Mouse (Mus musculus) embryonic facial prominence, embryonic 11.5 days (tissue): ENCODE data around the gene Ublcp1. TPM values are rescaled to one million over a fixed set of nuclear protein-coding genes. Genes with fewer than 3 reads are reported as not detected.

ENCODE experiments used
- ATAC-seq: fragments of 200-750 bp; cut with Nextera tagmentation; replicated peaks from 2 replicates; pipeline ENCODE4 v1.8.0; 2017; ENCODE audit warnings: low read depth; ENCODE audit not compliant: insufficient number of reproducible peaks, low FRiP score, low TSS enrichment
- DNase-seq: peaks from one replicate; pipeline ENCODE4 v3.0.0-alpha.2; 2015; ENCODE audit warnings: low spot score
- H3K27ac ChIP-seq: fragments of 300-500 bp; sonication (generic); replicated peaks from 2 replicates; pipeline ENCODE4 v1.5.1; 2014; ENCODE audit warnings: mild to moderate bottlenecking, low read depth, low read length, control low read depth
- H3K27me3 ChIP-seq: fragments of 300-500 bp; sonication (generic); 2 replicates; pipeline ENCODE4 v1.6.1; 2014; ENCODE audit warnings: mild to moderate bottlenecking, low read length, moderate library complexity, mixed read lengths; ENCODE audit not compliant: control insufficient read depth, insufficient read depth
- H3K36me3 ChIP-seq: fragments of 300-500 bp; sonication (generic); replicated peaks from 2 replicates; pipeline ENCODE4 v1.6.1; 2014; ENCODE audit warnings: low read depth, mild to moderate bottlenecking, low read length, moderate library complexity, mixed read lengths; ENCODE audit not compliant: control insufficient read depth, insufficient read depth
- H3K4me1 ChIP-seq: fragments of 300-500 bp; sonication (generic); 2 replicates; pipeline ENCODE4 v1.6.1; 2014; ENCODE audit warnings: low read length, mixed read lengths; ENCODE audit not compliant: control insufficient read depth, insufficient read depth
- H3K4me2 ChIP-seq: fragments of 300-500 bp; sonication (generic); 2 replicates; pipeline ENCODE4 v1.6.1; 2014; ENCODE audit warnings: low read depth, mild to moderate bottlenecking, control low read depth, low read length, moderate library complexity
- H3K4me3 ChIP-seq: fragments of 300-500 bp; sonication (generic); 2 replicates; pipeline ENCODE4 v1.5.1; 2014; ENCODE audit warnings: low read depth, low read length, control low read depth
- H3K9ac ChIP-seq: fragments of 300-500 bp; sonication (generic); replicated peaks from 2 replicates; pipeline ENCODE4 v1.6.1; 2014; ENCODE audit warnings: mild to moderate bottlenecking, control low read depth, low read length
- H3K9me3 ChIP-seq: fragments of 300-500 bp; sonication (generic); replicated peaks from 2 replicates; pipeline ENCODE4 v1.6.1; 2016; ENCODE audit warnings: mild to moderate bottlenecking, low read length, inconsistent platforms, mixed read lengths; ENCODE audit not compliant: control insufficient read depth
- WGBS: fragments of 180-500 bp; shearing (Covaris S2); extraction: QIAGEN DNeasy Blood & Tissue Kit; methylation state at CpG from one replicate; pipeline ENCODE4 v1.1.7; 2014; 5-methylcytosine and 5-hydroxymethylcytosine counted together
- microRNA-seq: library from miRNA; unstranded; fragments of <30 nt; microRNA quantifications from one replicate; pipeline ENCODE4, GENCODE M21; 2016; ENCODE audit warnings: borderline number of aligned reads
- polyA plus RNA-seq: library from polyadenylated mRNA; unstranded; fragments of >200 nt; fragmentation: Nextera tagmentation; extraction: Ambion mirVana; gene quantifications from 2 replicates; pipeline ENCODE4 v1.2.1, GENCODE M21; 2014

The Ublcp1 gene
- polyA plus RNA-seq, 1 experiment from 2014 or later = 80.9 TPM

DNA sequence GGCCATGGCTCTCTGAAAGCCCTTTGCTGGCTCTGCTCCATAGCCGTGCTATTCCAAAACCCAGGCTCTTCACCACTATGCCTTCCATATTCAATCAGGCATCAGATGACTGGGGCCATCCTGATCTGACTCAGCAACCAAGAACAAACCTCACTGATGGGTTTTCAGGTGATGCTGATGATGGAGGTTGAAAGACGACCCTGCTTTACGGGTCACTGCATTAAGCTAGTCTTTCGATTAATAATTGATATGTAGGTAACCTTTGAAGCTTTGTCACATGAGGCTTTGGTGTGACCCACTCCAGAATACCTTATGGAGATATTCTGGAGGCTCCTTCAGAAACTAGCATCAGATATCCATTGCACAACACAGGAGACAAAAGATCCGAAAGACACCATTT lies 63.8 kb downstream of the Ublcp1 start:
- H3K9ac ChIP-seq = no peak overlapping the region
- H3K9me3 ChIP-seq = no peaks in the 10 kb centered on the region
- no peaks in the 10 kb centered on the region for H3K27me3 ChIP-seq
- no peaks in the 10 kb centered on the region for H3K36me3 ChIP-seq
- no peak overlapping the region for H3K4me3 ChIP-seq
- no peak overlapping the region for H3K4me2 ChIP-seq
- ATAC-seq (no peak), DNase-seq (no peak)
- WGBS = 65% methylated on average over 5 of the region's 5 CpGs
- no peaks in the 10 kb centered on the region for H3K4me1 ChIP-seq
- no peak overlapping the region for H3K27ac ChIP-seq

DNA sequence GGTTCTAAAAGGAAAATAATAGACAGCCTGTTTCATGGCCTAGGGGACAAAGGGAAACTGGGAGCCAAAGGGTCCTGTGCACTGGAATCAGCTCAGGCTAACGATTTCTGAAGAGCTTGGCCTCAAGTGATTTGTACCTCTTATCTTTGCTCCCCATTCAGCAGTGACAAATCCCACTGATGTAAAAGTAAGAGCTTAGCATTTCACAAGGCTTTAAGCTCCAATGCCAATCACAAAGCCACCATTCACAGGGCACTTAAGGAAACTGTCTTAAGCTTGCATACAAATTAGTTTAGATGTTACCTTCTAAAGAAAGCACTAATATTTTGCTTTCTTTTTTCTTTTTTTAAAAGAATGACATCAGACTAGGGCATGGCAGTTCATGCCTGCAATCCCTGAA lies 64.3 kb downstream of the Ublcp1 start:
- no peak overlapping the region for H3K4me2 ChIP-seq
- no peak overlapping the region for H3K9ac ChIP-seq
- ATAC-seq = no peak
- DNase-seq = no peak
- H3K27ac ChIP-seq = no peak overlapping the region
- H3K27me3 ChIP-seq = no peaks in the 10 kb centered on the region
- no peaks in the 10 kb centered on the region for H3K4me1 ChIP-seq
- H3K9me3 ChIP-seq = no peaks in the 10 kb centered on the region
- no peaks in the 10 kb centered on the region for H3K36me3 ChIP-seq
- 12% methylated on average over 1 of the region's 1 CpGs for WGBS
- no peak overlapping the region for H3K4me3 ChIP-seq

DNA sequence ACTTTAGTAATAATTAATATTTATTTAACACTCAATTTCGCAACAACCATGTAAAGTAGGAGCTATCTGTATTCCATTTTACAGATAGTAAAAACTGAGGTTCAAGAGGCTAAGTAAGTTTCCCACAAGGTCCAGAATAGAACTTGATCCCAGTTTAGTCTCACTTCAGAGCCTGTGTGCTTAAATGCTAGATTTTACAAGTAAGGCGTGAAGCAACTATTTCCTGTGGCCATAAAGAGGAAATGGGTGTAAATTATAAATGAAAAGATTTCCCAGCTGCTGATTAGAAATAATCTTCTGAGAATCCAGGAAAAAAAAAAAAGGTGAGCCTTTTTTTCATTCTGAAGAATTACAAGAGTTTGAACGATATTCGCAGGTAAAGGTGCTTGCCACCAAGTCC lies 65.2 kb downstream of the Ublcp1 start:
- Histone ChIP-seq H3K36me3 (no peaks in the 10 kb centered on the region), H3K27me3 (no peaks in the 10 kb centered on the region), H3K4me1 (no peaks in the 10 kb centered on the region), H3K9ac (no peak overlapping the region), H3K9me3 (no peaks in the 10 kb centered on the region), H3K4me2 (no peak overlapping the region), H3K4me3 (no peak overlapping the region), H3K27ac (no peak overlapping the region)
- ATAC-seq (no peak), DNase-seq (no peak)
- 90% methylated on average over 4 of the region's 4 CpGs for WGBS

Small RNA genes lying within 50 kb of the gene (microRNA-seq; reads per million reads assigned to microRNA genes)
- gene Gm22121 = not detected

Other genes with a start within 250 kb of the Ublcp1 start
- gene Il12b, start 70.4 kb downstream of the Ublcp1 start, polyA plus RNA-seq = not detected in 2 replicates
- 102 and 104 TPM in 2 replicates for gene Rnf145, start 48.5 kb upstream of the Ublcp1 start, polyA plus RNA-seq
- gene Ebf1, start 146.8 kb upstream of the Ublcp1 start, polyA plus RNA-seq = 47.9 and 50.3 TPM in 2 replicates